Mouse (Mus musculus): ENCODE measurements around the gene Zfp358.

The Zfp358 gene

GRCm38 (mm10) chr8:3499751-3500150 lies 6.8 kb downstream of the Zfp358 start:
- DNase-seq (ENCODE audit: low read depth) = no peak

GRCm38 (mm10) chr8:3500235-3501090 lies 7.5 kb downstream of the Zfp358 start, which contains the start of gene Mcoln1:
Mcoln1 (plus strand) TSS chr8:3500457.
- DNase-seq (ENCODE audit: low read depth) = peak; percentile 99

GRCm38 (mm10) chr8:3502217-3502616 lies 9.3 kb downstream of the Zfp358 start:
- DNase-seq (ENCODE audit: low read depth) = peak; percentile 36

- no peak for DNase-seq (ENCODE audit: low read depth)
Observed at GRCm38 (mm10) chr8:3507979-3508754, 15.2 kb downstream of the Zfp358 start.

GRCm38 (mm10) chr8:3514681-3515247 lies 21.8 kb downstream of the Zfp358 start:
- DNase-seq (ENCODE audit: low read depth) = no peak

- DNase-seq (ENCODE audit: low read depth) = peak; percentile 90
Observed at GRCm38 (mm10) chr8:3515260-3515671, 22.3 kb downstream of the Zfp358 start, which contains the start of gene Pnpla6. Pnpla6 (plus strand) TSS chr8:3515384.

GRCm38 (mm10) chr8:3515771-3516417 lies 23.0 kb downstream of the Zfp358 start:
- peak; percentile 78 for DNase-seq (ENCODE audit: low read depth)

GRCm38 (mm10) chr8:3516450-3517116 lies 23.6 kb downstream of the Zfp358 start:
- DNase-seq (ENCODE audit: low read depth) = peak; percentile 95

- DNase-seq (ENCODE audit: low read depth) = no peak
Observed at GRCm38 (mm10) chr8:3517117-3517495, 24.2 kb downstream of the Zfp358 start.

GRCm38 (mm10) chr8:3522007-3522697 lies 29.2 kb downstream of the Zfp358 start:
- no peak for DNase-seq (ENCODE audit: low read depth)

- DNase-seq (ENCODE audit: low read depth) = no peak
Observed at GRCm38 (mm10) chr8:3530816-3531215, 37.9 kb downstream of the Zfp358 start.

GRCm38 (mm10) chr8:3531936-3532335 lies 39.0 kb downstream of the Zfp358 start:
- DNase-seq (ENCODE audit: low read depth) = no peak

- DNase-seq (ENCODE audit: low read depth) = no peak
Observed at GRCm38 (mm10) chr8:3536053-3536841, 43.3 kb downstream of the Zfp358 start.

GRCm38 (mm10) chr8:3536940-3537339 lies 44.0 kb downstream of the Zfp358 start:
- DNase-seq (ENCODE audit: low read depth) = no peak

- DNase-seq (ENCODE audit: low read depth) = no peak
Observed at GRCm38 (mm10) chr8:3537666-3538065, 44.7 kb downstream of the Zfp358 start.

- no peak for DNase-seq (ENCODE audit: low read depth)
Observed at GRCm38 (mm10) chr8:3539146-3539545, 46.2 kb downstream of the Zfp358 start.

GRCm38 (mm10) chr8:3540076-3540475 lies 47.1 kb downstream of the Zfp358 start:
- DNase-seq (ENCODE audit: low read depth) = no peak

- no peak for DNase-seq (ENCODE audit: low read depth)
Observed at GRCm38 (mm10) chr8:3546511-3546910, 53.6 kb downstream of the Zfp358 start.

Measured in NIH3T3 (cell line).